Mouse (Mus musculus): ENCODE measurements around the gene Dnaja4. TPM values are rescaled to one million over a fixed set of nuclear protein-coding genes. Genes with fewer than 3 reads are reported as not detected.

The Dnaja4 gene
- polyA plus RNA-seq, 1 experiment, result 14.7 TPM

DNA sequence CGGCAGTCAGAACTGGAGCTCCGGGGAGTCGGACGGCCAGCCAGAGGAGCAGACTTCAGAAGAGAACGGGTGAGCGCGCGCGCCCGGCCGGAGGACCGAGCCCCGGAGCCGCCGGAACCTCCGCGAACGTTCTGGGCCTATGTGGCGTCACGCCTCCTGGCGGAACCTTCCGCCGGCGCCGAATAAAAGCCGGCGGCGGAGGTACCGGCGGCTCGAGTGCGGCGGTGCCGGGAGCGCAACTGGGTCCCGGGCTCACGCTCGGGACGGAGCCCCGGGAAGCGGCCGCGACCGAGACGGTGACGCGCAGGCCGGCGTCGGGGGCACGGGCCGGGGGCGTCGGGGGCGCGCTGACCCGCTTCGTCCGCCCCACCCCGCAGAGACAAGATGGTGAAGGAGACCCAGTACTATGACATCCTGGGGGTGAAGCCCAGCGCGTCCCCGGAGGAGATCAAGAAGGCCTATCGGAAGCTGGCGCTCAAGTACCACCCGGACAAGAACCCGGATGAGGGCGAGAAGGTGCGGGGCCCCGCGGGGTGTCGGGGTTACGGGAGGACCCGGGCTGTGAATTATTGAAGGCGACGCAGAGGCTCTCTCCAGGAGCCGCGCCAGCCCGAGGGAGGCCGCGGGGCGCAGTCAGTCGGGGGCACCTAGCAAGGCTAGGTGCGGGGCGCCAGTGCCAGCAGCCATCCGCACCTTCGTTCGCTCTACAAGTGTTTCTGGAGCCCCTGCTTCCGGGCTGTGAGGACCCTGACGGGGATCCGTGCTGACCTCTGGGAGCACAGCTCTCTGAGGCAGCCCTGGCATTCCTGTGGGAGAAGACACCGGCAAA, 886 bp downstream of the Dnaja4 start:
- H3K4me1 ChIP-seq (ENCODE audit: control insufficient read depth, insufficient read depth, low read length), result peaks cover 9% of the 10 kb centered on the region
- no peak overlapping the region for H3K27ac ChIP-seq (ENCODE audit: insufficient read depth, low read length)
- TF ChIP-seq CTCF (IDR thresholded peaks at IDR 0.05; ENCODE audit: borderline replicate concordance, insufficient read depth, low read length), result no peak
- TF ChIP-seq POLR2A (IDR thresholded peaks at IDR 0.05; ENCODE audit: low read depth, low read length), result peak; percentile 88; the same call in 1 of the 2 replicates
- H3K4me3 ChIP-seq (ENCODE audit: insufficient read depth, low read length), result peak overlapping the region; percentile 72

DNA sequence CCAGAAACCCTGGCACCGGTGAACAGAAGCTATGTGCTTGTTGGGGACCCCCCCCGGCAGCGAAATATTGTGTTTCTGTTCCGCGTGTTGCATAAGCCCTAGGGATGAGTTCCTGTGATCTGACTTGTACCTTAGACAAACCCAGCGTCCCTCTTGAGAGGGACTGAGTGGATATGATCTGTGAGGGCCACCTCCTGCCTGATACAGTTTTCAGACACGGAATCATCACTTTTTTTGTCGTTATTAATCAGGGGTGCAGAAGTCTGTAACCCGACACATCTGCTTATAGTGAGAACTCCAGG, 1.5 kb downstream of the Dnaja4 start:
- Histone ChIP-seq H3K4me1 (ENCODE audit: control insufficient read depth, insufficient read depth, low read length) (peaks cover 9% of the 10 kb centered on the region), H3K4me3 (ENCODE audit: insufficient read depth, low read length) (peak overlapping the region; percentile 72), H3K27ac (ENCODE audit: insufficient read depth, low read length) (no peak overlapping the region)
- no peak for TF ChIP-seq POLR2A (IDR thresholded peaks at IDR 0.05; ENCODE audit: low read depth, low read length)
- TF ChIP-seq CTCF (IDR thresholded peaks at IDR 0.05; ENCODE audit: borderline replicate concordance, insufficient read depth, low read length), result no peak

DNA sequence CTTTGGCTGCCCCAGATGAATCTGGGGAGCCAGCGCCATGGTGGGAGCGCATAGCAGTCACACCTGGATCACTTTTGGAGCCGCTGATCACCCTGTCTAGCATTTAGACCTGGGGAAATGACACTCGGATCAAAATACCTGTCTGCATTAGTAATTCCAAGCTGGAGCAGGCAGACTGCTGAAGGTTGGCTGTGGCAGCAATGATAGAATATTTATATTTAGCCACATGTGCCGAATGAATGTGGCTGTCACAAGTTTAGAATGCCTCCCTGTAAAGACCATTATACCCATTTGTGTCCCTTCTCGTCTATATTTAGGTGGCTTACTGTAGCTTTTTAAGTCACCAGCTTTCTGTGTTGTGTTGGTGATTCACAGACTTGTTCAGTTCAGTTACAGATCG, 2.1 kb downstream of the Dnaja4 start:
- Histone ChIP-seq H3K27ac (ENCODE audit: insufficient read depth, low read length) (no peak overlapping the region), H3K4me3 (ENCODE audit: insufficient read depth, low read length) (peak overlapping the region; percentile 72), H3K4me1 (ENCODE audit: control insufficient read depth, insufficient read depth, low read length) (peaks cover 9% of the 10 kb centered on the region)
- TF ChIP-seq POLR2A (IDR thresholded peaks at IDR 0.05; ENCODE audit: low read depth, low read length) (no peak), CTCF (IDR thresholded peaks at IDR 0.05; ENCODE audit: borderline replicate concordance, insufficient read depth, low read length) (no peak)

- no peak for TF ChIP-seq CTCF (IDR thresholded peaks at IDR 0.05; ENCODE audit: borderline replicate concordance, insufficient read depth, low read length)
- TF ChIP-seq POLR2A (IDR thresholded peaks at IDR 0.05; ENCODE audit: low read depth, low read length), result no peak
These were observed 3.9 kb downstream of the Dnaja4 start for GRCm38 (mm10) chr9:54702581-54702980.

DNA sequence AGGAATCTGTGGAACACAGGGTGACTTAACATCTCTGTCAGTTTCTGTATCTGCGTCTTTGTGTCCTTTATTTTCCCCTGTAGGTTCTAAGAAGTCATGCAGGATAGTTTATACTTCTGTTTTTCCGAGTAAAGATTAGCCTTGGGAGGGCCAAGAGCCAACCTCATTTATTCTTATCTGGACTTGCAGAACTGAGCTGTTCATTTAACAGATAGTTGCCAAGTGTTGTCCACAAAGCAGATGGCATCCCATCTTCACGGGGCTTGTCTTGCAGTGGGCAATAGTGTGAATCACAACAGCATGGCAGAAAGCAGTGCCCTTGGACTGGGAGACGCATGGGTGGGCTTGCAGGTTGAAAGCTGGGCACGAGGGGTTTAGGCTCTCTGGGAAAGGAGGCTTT, 5.7 kb downstream of the Dnaja4 start:
- Histone ChIP-seq H3K27ac (ENCODE audit: insufficient read depth, low read length) (no peak overlapping the region), H3K4me1 (ENCODE audit: control insufficient read depth, insufficient read depth, low read length) (peaks cover 9% of the 10 kb centered on the region), H3K4me3 (ENCODE audit: insufficient read depth, low read length) (no peak overlapping the region)
- no peak for TF ChIP-seq CTCF (IDR thresholded peaks at IDR 0.05; ENCODE audit: borderline replicate concordance, insufficient read depth, low read length)
- no peak for TF ChIP-seq POLR2A (IDR thresholded peaks at IDR 0.05; ENCODE audit: low read depth, low read length)

More at GRCm38 (mm10) chr9:54702581-54702980, 3.9 kb downstream of the Dnaja4 start:
- Histone ChIP-seq H3K4me3 (ENCODE audit: insufficient read depth, low read length) (no peak overlapping the region), H3K27ac (ENCODE audit: insufficient read depth, low read length) (no peak overlapping the region), H3K4me1 (ENCODE audit: control insufficient read depth, insufficient read depth, low read length) (peaks cover 9% of the 10 kb centered on the region)

DNA sequence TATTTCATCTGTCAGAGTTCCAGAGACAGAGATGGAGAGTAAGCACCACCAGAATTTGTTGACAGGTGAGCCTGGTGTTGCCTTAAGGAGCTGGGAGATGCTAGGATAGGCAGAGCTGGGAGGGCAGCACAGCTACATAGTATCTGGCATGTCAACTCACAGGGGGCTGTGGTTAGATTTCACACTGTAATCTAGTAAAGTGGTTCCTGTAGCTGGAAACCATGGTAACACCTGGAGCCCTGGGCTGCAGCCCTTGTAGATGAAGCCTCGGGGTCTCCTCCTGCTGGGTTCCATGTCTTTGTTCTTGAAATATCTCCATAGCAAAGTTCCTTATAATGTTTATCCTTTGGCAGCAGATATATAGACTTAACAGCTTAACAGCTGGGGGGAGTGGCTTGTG, 6.9 kb downstream of the Dnaja4 start:
- Histone ChIP-seq H3K4me3 (ENCODE audit: insufficient read depth, low read length) (no peak overlapping the region), H3K27ac (ENCODE audit: insufficient read depth, low read length) (no peak overlapping the region), H3K4me1 (ENCODE audit: control insufficient read depth, insufficient read depth, low read length) (peaks cover 9% of the 10 kb centered on the region)
- TF ChIP-seq POLR2A (IDR thresholded peaks at IDR 0.05; ENCODE audit: low read depth, low read length) (no peak), CTCF (IDR thresholded peaks at IDR 0.05; ENCODE audit: borderline replicate concordance, insufficient read depth, low read length) (no peak)

DNA sequence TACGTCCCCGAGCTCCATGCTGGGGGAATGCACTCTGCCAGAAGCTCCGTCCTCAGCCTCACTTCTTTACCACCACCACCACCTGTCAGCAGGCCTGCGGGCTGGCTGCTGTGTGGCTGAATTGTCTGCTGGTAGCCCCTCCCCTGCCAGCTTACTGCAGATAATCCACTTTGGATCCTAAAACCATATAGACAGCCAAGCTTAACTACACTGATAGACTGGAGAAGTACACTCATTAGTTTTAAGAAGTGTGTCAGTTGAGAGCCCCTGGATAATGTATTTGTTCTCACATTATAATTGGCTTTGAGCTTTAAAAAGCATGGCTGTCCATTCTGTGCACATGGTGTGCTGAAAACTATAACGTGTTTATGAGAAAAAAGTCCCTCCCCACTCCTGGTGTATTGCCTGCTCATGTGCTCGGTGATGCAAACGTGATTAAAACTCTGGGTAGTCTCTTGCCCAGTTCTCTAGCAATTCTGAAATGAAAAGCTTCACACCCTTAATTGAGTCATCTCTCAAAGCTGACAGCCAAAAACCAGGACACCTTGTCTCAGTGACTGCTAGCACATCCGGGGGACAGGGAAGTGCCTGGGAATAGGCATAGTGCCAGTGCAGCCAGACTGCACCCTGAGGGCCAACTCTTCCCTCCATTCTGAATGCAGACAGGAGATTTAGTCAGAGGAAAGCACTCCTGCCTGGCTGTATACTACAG, 8.8 kb downstream of the Dnaja4 start:
- TF ChIP-seq CTCF (IDR thresholded peaks at IDR 0.05; ENCODE audit: borderline replicate concordance, insufficient read depth, low read length) (no peak), POLR2A (IDR thresholded peaks at IDR 0.05; ENCODE audit: low read depth, low read length) (no peak)
- H3K4me3 ChIP-seq (ENCODE audit: insufficient read depth, low read length), result no peak overlapping the region
- H3K4me1 ChIP-seq (ENCODE audit: control insufficient read depth, insufficient read depth, low read length), result peaks cover 9% of the 10 kb centered on the region
- no peak overlapping the region for H3K27ac ChIP-seq (ENCODE audit: insufficient read depth, low read length)

- Histone ChIP-seq H3K4me1 (ENCODE audit: control insufficient read depth, insufficient read depth, low read length) (peaks cover 6% of the 10 kb centered on the region), H3K4me3 (ENCODE audit: insufficient read depth, low read length) (no peak overlapping the region), H3K27ac (ENCODE audit: insufficient read depth, low read length) (no peak overlapping the region)
- TF ChIP-seq CTCF (IDR thresholded peaks at IDR 0.05; ENCODE audit: borderline replicate concordance, insufficient read depth, low read length) (no peak), POLR2A (IDR thresholded peaks at IDR 0.05; ENCODE audit: low read depth, low read length) (no peak)
These were observed 9.4 kb downstream of the Dnaja4 start for GRCm38 (mm10) chr9:54708085-54708484.

DNA sequence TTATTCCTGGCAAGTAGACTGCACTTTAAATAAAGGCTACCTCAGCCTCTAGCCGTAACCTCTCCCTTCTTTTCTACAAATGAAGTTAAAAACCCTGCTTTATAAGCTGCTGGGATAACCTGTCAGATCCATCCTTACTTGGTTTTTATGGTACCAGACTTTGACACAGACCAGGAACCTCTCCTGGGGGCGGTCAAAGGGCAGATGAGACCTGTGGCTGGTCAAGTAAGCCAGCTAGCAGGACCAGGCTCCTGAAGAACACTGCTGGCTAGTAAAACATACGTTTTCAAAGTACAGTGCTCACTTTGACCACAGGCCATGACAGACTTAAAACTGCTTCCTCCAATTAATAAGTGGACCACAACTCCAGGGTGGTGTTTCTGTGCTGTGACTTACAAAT, 17.1 kb downstream of the Dnaja4 start:
- no peak overlapping the region for H3K4me3 ChIP-seq (ENCODE audit: insufficient read depth, low read length)
- no peak for TF ChIP-seq POLR2A (IDR thresholded peaks at IDR 0.05; ENCODE audit: low read depth, low read length)
- TF ChIP-seq CTCF (IDR thresholded peaks at IDR 0.05; ENCODE audit: borderline replicate concordance, insufficient read depth, low read length), result no peak
- no peak overlapping the region for H3K27ac ChIP-seq (ENCODE audit: insufficient read depth, low read length)
- H3K4me1 ChIP-seq (ENCODE audit: control insufficient read depth, insufficient read depth, low read length), result no peaks in the 10 kb centered on the region

DNA sequence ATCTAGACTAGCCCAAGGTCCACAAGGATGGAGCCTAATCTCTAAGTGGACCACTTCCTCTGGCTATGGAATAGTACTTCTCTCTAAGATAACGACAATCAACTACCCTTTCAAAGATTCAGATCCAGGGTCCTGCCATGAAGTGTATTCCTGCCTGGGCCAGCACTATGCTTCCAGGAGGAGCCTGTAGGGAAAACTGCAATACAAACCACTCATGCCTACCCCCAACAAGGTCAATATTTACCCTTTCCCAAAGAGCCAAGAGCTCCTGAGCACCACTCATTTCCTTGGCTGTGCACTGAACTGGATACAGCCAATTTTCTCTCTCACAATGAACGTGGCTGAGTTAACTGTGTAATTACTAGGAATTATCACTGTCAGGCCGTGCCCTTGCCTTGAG, 18.9 kb downstream of the Dnaja4 start:
- no peak overlapping the region for H3K4me3 ChIP-seq (ENCODE audit: insufficient read depth, low read length)
- H3K4me1 ChIP-seq (ENCODE audit: control insufficient read depth, insufficient read depth, low read length), result no peaks in the 10 kb centered on the region
- H3K27ac ChIP-seq (ENCODE audit: insufficient read depth, low read length), result no peak overlapping the region
- TF ChIP-seq CTCF (IDR thresholded peaks at IDR 0.05; ENCODE audit: borderline replicate concordance, insufficient read depth, low read length) (no peak), POLR2A (IDR thresholded peaks at IDR 0.05; ENCODE audit: low read depth, low read length) (no peak)

Data from embryonic fibroblast, embryonic 13.5 days (primary cell).